Mouse (Mus musculus) spleen, adult 12 weeks (tissue): ENCODE results near the gene Vwa8.
"Not testable (repeated sequence)": the region's sequence is repeated elsewhere in the genome, so short reads cannot be mapped to it uniquely, and the experiment has no call there.

Experiments used
- DNase-seq: peaks from one replicate; pipeline ENCODE4 v3.0.0; 2022; ENCODE audit warnings: low spot score

Vwa8 gene

GRCm38 (mm10) chr14:78984296-78984695 lies 135.4 kb downstream of the Vwa8 start:
- DNase-seq, result no peak

GRCm38 (mm10) chr14:78987543-78987942 lies 138.7 kb downstream of the Vwa8 start:
- no peak for DNase-seq

- no peak for DNase-seq
Measured at GRCm38 (mm10) chr14:78992456-78992855, 143.6 kb downstream of the Vwa8 start.

GRCm38 (mm10) chr14:78993515-78993914 lies 144.7 kb downstream of the Vwa8 start:
- DNase-seq, result no peak

GRCm38 (mm10) chr14:78996359-78996758 lies 147.5 kb downstream of the Vwa8 start:
- no peak for DNase-seq

- no peak for DNase-seq
Measured at GRCm38 (mm10) chr14:79003576-79003975, 154.7 kb downstream of the Vwa8 start.

- DNase-seq, result not testable (repeated sequence)
Measured at GRCm38 (mm10) chr14:79017710-79018109, 168.9 kb downstream of the Vwa8 start.

GRCm38 (mm10) chr14:79018564-79018963 lies 169.7 kb downstream of the Vwa8 start:
- DNase-seq, result no peak

- no peak for DNase-seq
Measured at GRCm38 (mm10) chr14:79021725-79022124, 172.9 kb downstream of the Vwa8 start.

- DNase-seq, result no peak
Measured at GRCm38 (mm10) chr14:79028996-79029575, 180.2 kb downstream of the Vwa8 start.

- DNase-seq, result no peak
Measured at GRCm38 (mm10) chr14:79030715-79031114, 181.9 kb downstream of the Vwa8 start.

- DNase-seq, result no peak
Measured at GRCm38 (mm10) chr14:79031230-79031740, 182.4 kb downstream of the Vwa8 start.

- no peak for DNase-seq
Measured at GRCm38 (mm10) chr14:79033396-79033795, 184.5 kb downstream of the Vwa8 start.

GRCm38 (mm10) chr14:79034511-79034913 lies 185.7 kb downstream of the Vwa8 start:
- no peak for DNase-seq

- no peak for DNase-seq
Measured at GRCm38 (mm10) chr14:79035575-79035974, 186.7 kb downstream of the Vwa8 start.

GRCm38 (mm10) chr14:79047186-79047585 lies 198.3 kb downstream of the Vwa8 start:
- no peak for DNase-seq

- DNase-seq, result no peak
Measured at GRCm38 (mm10) chr14:79047956-79048355, 199.1 kb downstream of the Vwa8 start.

- no peak for DNase-seq
Measured at GRCm38 (mm10) chr14:79049544-79049943, 200.7 kb downstream of the Vwa8 start.

- no peak for DNase-seq
Measured at GRCm38 (mm10) chr14:79065636-79066035, 216.8 kb downstream of the Vwa8 start.

GRCm38 (mm10) chr14:79069515-79069914 lies 220.7 kb downstream of the Vwa8 start:
- no peak for DNase-seq

- no peak for DNase-seq
Measured at GRCm38 (mm10) chr14:79074786-79075185, 225.9 kb downstream of the Vwa8 start.

- no peak for DNase-seq
Measured at GRCm38 (mm10) chr14:79076560-79077300, 227.9 kb downstream of the Vwa8 start.

- DNase-seq, result no peak
Measured at GRCm38 (mm10) chr14:79083573-79083972, 234.7 kb downstream of the Vwa8 start.

- no peak for DNase-seq
Measured at GRCm38 (mm10) chr14:79086006-79086405, 237.2 kb downstream of the Vwa8 start.
